In the genomic region with DNA sequence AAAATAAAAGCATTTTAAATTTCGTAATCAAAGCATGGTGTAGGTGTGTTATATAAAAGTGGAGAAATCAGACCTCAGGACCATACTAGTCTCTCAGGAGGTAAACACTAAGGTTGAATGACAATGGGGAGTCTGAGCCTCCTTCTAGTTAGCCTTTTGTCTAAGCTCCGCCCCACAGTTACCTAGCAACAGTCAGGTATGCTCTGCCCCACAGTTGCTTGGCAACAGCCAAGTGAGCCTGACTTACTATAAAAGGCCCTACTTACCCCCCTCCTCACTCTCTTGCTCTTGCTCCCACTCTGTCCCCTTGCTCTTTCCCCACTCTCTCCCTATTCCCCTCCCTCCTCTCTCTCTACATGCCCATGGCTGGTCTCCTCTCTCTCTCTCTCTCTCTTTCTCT, we compare ENCODE assay signal across 10 mouse cellular contexts. TPM values are rescaled to one million over a fixed set of nuclear protein-coding genes. Genes with fewer than 3 reads are reported as not detected.
DNase-seq lines count a peak whose midpoint lies in the region; ATAC-seq lines count a peak whose summit lies in the region.
"Had no signal": no experiment of that assay in that cellular context is flagged by ENCODE, and none has a peak within 500 bp of the region (broad histone marks: within the 10 kb centered on the region; RNA-seq: fewer than 3 reads in every experiment).

No protein-coding gene starts in this region.

- H3K4me2 ChIP-seq in hindbrain, embryonic 13.5 days = no peak overlapping the region
- H3K4me2 ChIP-seq in midbrain, embryonic 16.5 days (ENCODE audit: low read length) = 0 out of 2 replicates have a peak overlapping the region, but pooled peaks have one; percentile 5

- peak; percentile 94 for ATAC-seq in hindbrain, embryonic 13.5 days (ENCODE audit: low FRiP score)
- peak; percentile 99 for ATAC-seq in midbrain, embryonic 16.5 days

- peaks cover 8% of the 10 kb centered on the region for H3K4me1 ChIP-seq in hindbrain, embryonic 13.5 days (replicated peaks)
- H3K4me1 ChIP-seq in midbrain, embryonic 16.5 days (ENCODE audit: control insufficient read depth, insufficient read depth, low read length) = peaks cover 9% of the 10 kb centered on the region

- peak; percentile 78 for DNase-seq in WW6 (ENCODE audit: low read depth, low spot score)
- peak; percentile 90 for DNase-seq in embryo, embryonic 10 days (ENCODE audit: low spot score)
- DNase-seq in adrenal gland, postnatal 25 days = no peak
- no peak for DNase-seq in layer of hippocampus, adult 11-12 months (ENCODE audit: low spot score)
- DNase-seq in layer of hippocampus, adult 9-10 months (ENCODE audit: low spot score) = no peak
- DNase-seq: cerebellum, adult 11-12 months; thymus, adult 2 months had no signal

- no peaks in the 10 kb centered on the region for H3K27me3 ChIP-seq in hindbrain, embryonic 13.5 days
- H3K27me3 ChIP-seq in midbrain, embryonic 16.5 days (ENCODE audit: control insufficient read depth, insufficient read depth, low read depth, low read length) = no peaks in the 10 kb centered on the region

- no peak overlapping the region for H3K4me3 ChIP-seq in hindbrain, embryonic 13.5 days
- no peak overlapping the region for H3K4me3 ChIP-seq in midbrain, embryonic 16.5 days (ENCODE audit: low read depth, low read length)

- H3K9me3 ChIP-seq in hindbrain, embryonic 13.5 days = peaks cover 36% of the 10 kb centered on the region
- H3K9me3 ChIP-seq in midbrain, embryonic 16.5 days (replicated peaks; ENCODE audit: control insufficient read depth, low read length, poor library complexity, severe bottlenecking) = peaks cover 35% of the 10 kb centered on the region

- WGBS in hindbrain, embryonic 13.5 days = 11% methylated on average over 2 of the region's 2 CpGs
- 13% methylated on average over 2 of the region's 2 CpGs for WGBS in midbrain, embryonic 16.5 days

- H3K36me3 ChIP-seq in hindbrain, embryonic 13.5 days = peaks cover 40% of the 10 kb centered on the region
- H3K36me3 ChIP-seq in midbrain, embryonic 16.5 days (ENCODE audit: control insufficient read depth, insufficient read depth, low read length) = peaks cover 24% of the 10 kb centered on the region

- H3K27ac ChIP-seq in hindbrain, embryonic 13.5 days = no peak overlapping the region
- no peak overlapping the region for H3K27ac ChIP-seq in midbrain, embryonic 16.5 days (ENCODE audit: low read length)
- H3K27ac ChIP-seq: macrophage had no signal

- no peak overlapping the region for H3K9ac ChIP-seq in hindbrain, embryonic 13.5 days
- no peak overlapping the region for H3K9ac ChIP-seq in midbrain, embryonic 16.5 days (ENCODE audit: low read depth, low read length)

RNA-seq across cellular contexts. Expression of a gene that starts 44.6 kb away (rescaled TPM):
- 9.5 and 12.0 TPM in 2 replicates for polyA plus RNA-seq in hindbrain, embryonic 13.5 days (2015; fragmentation: Nextera tagmentation; extraction: Ambion mirVana)
- polyA plus RNA-seq in midbrain, embryonic 16.5 days (2015; fragmentation: Nextera tagmentation; extraction: Ambion mirVana) = 13.6 and 14.7 TPM in 2 replicates
- 22.8 and 26.5 TPM in 2 replicates for total RNA-seq in adrenal gland, postnatal 25 days (2021)

Comparison
In these comparisons a context has a peak if more than half of its experiments do, and no peak if none do; other contexts are left out.
1. DNase-seq: peak in WW6 (single experiment) and embryo, embryonic 10 days (single experiment); none in adrenal gland, postnatal 25 days (single experiment), layer of hippocampus, adult 11-12 months (single experiment) and layer of hippocampus, adult 9-10 months (single experiment).